In genomic region chr11:85840803-85841145, GRCm38 (mm10) we compare ENCODE assay signal across 12 mouse cellular contexts. TPM values are rescaled to one million over a fixed set of nuclear protein-coding genes. Genes with fewer than 3 reads are reported as not detected.
DNase-seq lines count a peak whose midpoint lies in the region; ATAC-seq and TF ChIP-seq lines count a peak whose summit lies in the region.
"Had no signal": no experiment of that assay in that cellular context is flagged by ENCODE, and none has a peak within 500 bp of the region (broad histone marks: within the 10 kb centered on the region; RNA-seq: fewer than 3 reads in every experiment).

No protein-coding gene starts in this region.

- H3K27me3 ChIP-seq in heart, embryonic 12.5 days (replicated peaks) = peaks cover 72% of the 10 kb centered on the region
- peaks cover 80% of the 10 kb centered on the region for H3K27me3 ChIP-seq in heart, postnatal 0 days (ENCODE audit: control insufficient read depth, insufficient read depth, low read length)
- H3K27me3 ChIP-seq in lung, postnatal 0 days (replicated peaks; ENCODE audit: insufficient read depth, low read length) = peaks cover 34% of the 10 kb centered on the region

- no peak for TF ChIP-seq CTCF in bone marrow macrophage, adult 2 months (IDR thresholded peaks at IDR 0.05; ENCODE audit: low read depth, low read length)
- TF ChIP-seq CTCF in heart, postnatal 0 days (IDR thresholded peaks at IDR 0.05; ENCODE audit: low read depth) = no peak
- TF ChIP-seq CTCF in lung, postnatal 0 days (IDR thresholded peaks at IDR 0.05) = no peak

- ATAC-seq in heart, embryonic 12.5 days (ENCODE audit: insufficient number of reproducible peaks, low FRiP score) = no peak
- no peak for ATAC-seq in heart, postnatal 0 days (ENCODE audit: insufficient read depth, low read depth)
- ATAC-seq in lung, postnatal 0 days = no peak

- no peak for TF ChIP-seq EP300 in heart, postnatal 0 days (IDR thresholded peaks at IDR 0.05; ENCODE audit: low read depth)
- TF ChIP-seq EP300 in lung, postnatal 0 days (IDR thresholded peaks at IDR 0.05) = no peak

- no peaks in the 10 kb centered on the region for H3K36me3 ChIP-seq in heart, embryonic 12.5 days
- no peaks in the 10 kb centered on the region for H3K36me3 ChIP-seq in heart, postnatal 0 days (replicated peaks; ENCODE audit: control insufficient read depth, insufficient read depth, low read length)
- H3K36me3 ChIP-seq in lung, postnatal 0 days (ENCODE audit: insufficient read depth, low read length) = peaks cover 27% of the 10 kb centered on the region

- peak overlapping the region; percentile 93 for H3K4me2 ChIP-seq in heart, embryonic 12.5 days
- H3K4me2 ChIP-seq in heart, postnatal 0 days (ENCODE audit: low read depth, low read length) = 0 out of 2 replicates have a peak overlapping the region, but pooled peaks have one; percentile 12
- H3K4me2 ChIP-seq in lung, postnatal 0 days (replicated peaks; ENCODE audit: low read depth, low read length) = peak overlapping the region; percentile 80

- H3K9me3 ChIP-seq in heart, embryonic 12.5 days (replicated peaks) = no peaks in the 10 kb centered on the region
- H3K9me3 ChIP-seq in heart, postnatal 0 days (replicated peaks; ENCODE audit: control insufficient read depth, low read length) = no peaks in the 10 kb centered on the region
- H3K9me3 ChIP-seq in lung, postnatal 0 days (ENCODE audit: low read length) = no peaks in the 10 kb centered on the region

- 0 out of 2 replicates have a peak overlapping the region, but pooled peaks have one; percentile 44 for H3K9ac ChIP-seq in heart, embryonic 12.5 days
- H3K9ac ChIP-seq in heart, postnatal 0 days (replicated peaks; ENCODE audit: low read depth, low read length) = no peak overlapping the region
- peak overlapping the region; percentile 84 for H3K9ac ChIP-seq in lung, postnatal 0 days (replicated peaks; ENCODE audit: low read depth)

- H3K4me3 ChIP-seq in heart, embryonic 12.5 days = peak overlapping the region; percentile 22
- H3K4me3 ChIP-seq in bone marrow macrophage, adult 2 months (ENCODE audit: insufficient read depth, low read length) = peak overlapping the region; percentile 29
- H3K4me3 ChIP-seq in heart, postnatal 0 days (ENCODE audit: low read depth, low read length) = peak overlapping the region; percentile 13; the same call in 1 of the 2 replicates
- H3K4me3 ChIP-seq in lung, postnatal 0 days (ENCODE audit: low read depth, low read length) = peak overlapping the region; percentile 63

- H3K4me1 ChIP-seq in heart, embryonic 12.5 days (replicated peaks) = peaks cover 55% of the 10 kb centered on the region
- H3K4me1 ChIP-seq in bone marrow macrophage, adult 2 months (ENCODE audit: control insufficient read depth, insufficient read depth, low read length) = peaks cover 7% of the 10 kb centered on the region
- H3K4me1 ChIP-seq in heart, postnatal 0 days (ENCODE audit: control insufficient read depth, insufficient read depth) = peaks cover 12% of the 10 kb centered on the region; the same call in 1 of the 2 replicates
- peaks cover 14% of the 10 kb centered on the region; the same call in 1 of the 2 replicates for H3K4me1 ChIP-seq in lung, postnatal 0 days (ENCODE audit: insufficient read depth, low read depth, low read length)

- DNase-seq in heart, adult 9 months (ENCODE audit: low spot score in 2 of 2) = no peak
- peak; percentile 3 for DNase-seq in heart, postnatal 0 days (ENCODE audit: low spot score)
- no peak for DNase-seq in lung, postnatal 0 days (ENCODE audit: low spot score)
- DNase-seq in left cerebral cortex, adult 9 months (ENCODE audit: low spot score in 2 of 2) = no peak
- DNase-seq in ovary, adult 18-20 months (ENCODE audit: low spot score) = no peak
- DNase-seq in layer of hippocampus, adult 8-10 months (ENCODE audit: low spot score in 2 of 2) = no peak
- DNase-seq: cerebellum, adult 11 months had no signal

- H3K27ac ChIP-seq in heart, embryonic 12.5 days (ENCODE audit: poor library complexity, severe bottlenecking) = no peak overlapping the region
- H3K27ac ChIP-seq in bone marrow macrophage, adult 2 months (ENCODE audit: insufficient read depth, low read depth, low read length) = no peak overlapping the region
- H3K27ac ChIP-seq in heart, postnatal 0 days (ENCODE audit: low read depth) = no peak overlapping the region
- peak overlapping the region; percentile 97 for H3K27ac ChIP-seq in lung, postnatal 0 days (ENCODE audit: low read length)

- no peak for TF ChIP-seq POLR2A in bone marrow macrophage, adult 2 months (IDR thresholded peaks at IDR 0.05; ENCODE audit: borderline replicate concordance, low read depth, low read length)

- WGBS in heart, embryonic 12.5 days = 12% methylated on average over 21 of the region's 21 CpGs
- 25% methylated on average over 21 of the region's 21 CpGs for WGBS in heart, postnatal 0 days
- WGBS in lung, postnatal 0 days = 19% methylated on average over 21 of the region's 21 CpGs

RNA-seq across cellular contexts. Expression of gene Tbx2, which starts 8.4 kb away (rescaled TPM):
- 3.2 TPM in 2 replicates for polyA plus RNA-seq in heart, embryonic 12.5 days (2016; fragmentation: Nextera tagmentation; extraction: Ambion mirVana)
- polyA plus RNA-seq in bone marrow macrophage, adult 2 months (2012; ENCODE audit: insufficient read depth, insufficient read length, missing spikeins) = 0.20 TPM in 1 of 2 replicates, not detected in the other
- total RNA-seq in heart, postnatal 0 days (2014; rRNA removed; ENCODE audit: low replicate concordance) = 8.5 and 12.0 TPM in 2 replicates
- 1.3 TPM in 2 replicates for polyA plus RNA-seq in heart, postnatal 0 days (2015; fragmentation: Nextera tagmentation; extraction: Ambion mirVana)
- polyA plus RNA-seq in lung, postnatal 0 days (2015; fragmentation: Nextera tagmentation; extraction: Ambion mirVana) = 43.6 and 49.6 TPM in 2 replicates
- total RNA-seq in layer of hippocampus, adult 8-10 months (2022) = 1 to 10 TPM; 1.4 to 2.0 (median 1.7) TPM

RNA-seq across cellular contexts. Expression of gene Gm11444, which starts 9.4 kb away (rescaled TPM):
- polyA plus RNA-seq in heart, embryonic 12.5 days (2016; fragmentation: Nextera tagmentation; extraction: Ambion mirVana) = not detected in 2 replicates
- polyA plus RNA-seq in bone marrow macrophage, adult 2 months (2012; ENCODE audit: insufficient read depth, insufficient read length, missing spikeins) = not detected in 2 replicates
- not detected in 2 replicates for total RNA-seq in heart, postnatal 0 days (2014; rRNA removed; ENCODE audit: low replicate concordance)
- not detected in 2 replicates for polyA plus RNA-seq in heart, postnatal 0 days (2015; fragmentation: Nextera tagmentation; extraction: Ambion mirVana)
- polyA plus RNA-seq in lung, postnatal 0 days (2015; fragmentation: Nextera tagmentation; extraction: Ambion mirVana) = not detected in 2 replicates
- total RNA-seq in layer of hippocampus, adult 8-10 months (2022) = not detected
- total RNA-seq: ES-E14; left cerebral cortex, postnatal 10 days had no signal
- polyA plus RNA-seq: spleen, adult 2 months had no signal

RNA-seq across cellular contexts. Expression of gene Tbx4, which starts 45.4 kb away (rescaled TPM):
- 0.49 and 0.94 TPM in 2 replicates for polyA plus RNA-seq in heart, embryonic 12.5 days (2016; fragmentation: Nextera tagmentation; extraction: Ambion mirVana)
- polyA plus RNA-seq in bone marrow macrophage, adult 2 months (2012; ENCODE audit: insufficient read depth, insufficient read length, missing spikeins) = not detected in 2 replicates
- total RNA-seq in heart, postnatal 0 days (2014; rRNA removed; ENCODE audit: low replicate concordance) = not detected in 2 replicates
- polyA plus RNA-seq in heart, postnatal 0 days (2015; fragmentation: Nextera tagmentation; extraction: Ambion mirVana) = 0.05 and 0.07 TPM in 2 replicates
- polyA plus RNA-seq in lung, postnatal 0 days (2015; fragmentation: Nextera tagmentation; extraction: Ambion mirVana) = 46.2 and 48.5 TPM in 2 replicates
- under 1 TPM; 0.11 to 0.17 (median 0.14) TPM for total RNA-seq in layer of hippocampus, adult 8-10 months (2022)

Comparison
In these comparisons a context has a peak if more than half of its experiments do, and no peak if none do; other contexts are left out.
1. H3K4me2 ChIP-seq: peak in every context shown above with its lines; median percentile 93 in heart, embryonic 12.5 days; 80 in lung, postnatal 0 days; 12 in heart, postnatal 0 days.
2. H3K4me3 ChIP-seq: peak in every context shown above with its lines; median percentile 63 in lung, postnatal 0 days; 29 in bone marrow macrophage, adult 2 months; 22 in heart, embryonic 12.5 days; 13 in heart, postnatal 0 days.
3. RNA of gene Tbx2, which starts 8.4 kb away (polyA plus RNA-seq): 43.6 to 49.6 TPM in lung, postnatal 0 days; 3.2 TPM in heart, embryonic 12.5 days, 1.3 TPM in heart, postnatal 0 days and 0.20 TPM in bone marrow macrophage, adult 2 months; every median in the first group is over 10 times any median in the second.
4. RNA of gene Tbx4, which starts 45.4 kb away (polyA plus RNA-seq): 46.2 to 48.5 TPM in lung, postnatal 0 days; 0.49 to 0.94 TPM in heart, embryonic 12.5 days, 0.05 to 0.07 TPM in heart, postnatal 0 days and not detected in bone marrow macrophage, adult 2 months; every median in the first group is over 10 times any median in the second.